Mouse (Mus musculus): ENCODE results near the gene Zfp764.
"Not testable (repeated sequence)": the region's sequence is repeated elsewhere in the genome, so short reads cannot be mapped to it uniquely, and the experiment has no call there.

Gene Zfp764

DNA sequence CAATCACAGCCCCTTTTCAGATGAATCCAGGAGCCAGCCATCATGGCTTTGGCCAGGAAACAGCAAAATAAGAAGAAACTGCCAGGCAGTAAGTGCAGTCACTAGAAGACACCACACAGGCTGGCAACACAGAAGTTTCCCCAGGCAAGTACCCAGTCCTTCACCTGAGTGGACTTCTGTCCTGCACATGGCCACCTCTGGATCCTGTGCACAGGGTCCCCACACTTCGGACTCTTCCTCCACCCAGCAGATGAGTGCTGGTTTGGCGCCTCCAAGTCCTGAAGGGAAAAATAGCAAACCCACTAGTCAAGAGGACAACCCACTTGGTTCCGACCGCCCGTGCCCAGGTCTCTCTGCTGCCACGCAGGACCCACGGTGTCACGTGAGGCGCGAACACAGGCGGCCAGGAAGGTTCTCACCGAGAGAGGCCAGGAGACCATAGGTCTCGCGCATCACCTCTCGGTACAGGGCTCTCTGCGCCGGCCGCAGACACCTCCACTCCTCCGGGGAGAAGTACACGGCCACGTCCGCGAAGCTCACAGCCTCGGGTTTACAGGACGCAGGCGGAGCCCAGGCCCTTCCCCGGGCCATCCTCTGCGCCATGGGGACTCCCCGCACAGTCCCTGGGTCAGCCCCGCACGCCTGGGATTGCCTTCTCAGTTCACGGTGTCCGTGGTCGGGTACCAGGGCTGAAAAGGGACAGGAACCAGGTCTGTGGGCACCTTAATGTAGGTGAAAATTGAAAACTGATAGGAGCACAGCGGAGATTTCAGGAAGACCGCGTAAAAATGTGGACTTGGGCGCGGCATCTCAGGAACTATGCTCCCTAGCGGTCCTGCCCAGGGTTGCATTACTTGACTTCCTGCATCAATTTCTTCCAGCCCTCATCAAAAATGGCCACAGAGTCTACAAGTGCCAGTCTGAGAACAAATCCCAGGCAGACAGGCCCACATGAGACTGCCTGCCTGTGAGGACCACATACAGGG is at the start of gene Zfp764:
Gene Zfp764 (minus strand): TSS at position 821 of the 986 bp plus-strand sequence.
- peak; percentile 83 for DNase-seq (ENCODE audit: low spot score)

GRCm38 (mm10) chr7:127454905-127455304 is 48.3 kb upstream of the Zfp764 start:
- DNase-seq (ENCODE audit: low spot score): peak; percentile 44

GRCm38 (mm10) chr7:127453056-127453455 is 46.4 kb upstream of the Zfp764 start:
- no peak for DNase-seq (ENCODE audit: low spot score)

GRCm38 (mm10) chr7:127449966-127450365 is 43.3 kb upstream of the Zfp764 start:
- DNase-seq (ENCODE audit: low spot score): no peak

- peak; percentile 97 for DNase-seq (ENCODE audit: low spot score)
Observed at GRCm38 (mm10) chr7:127448521-127449300, 42.1 kb upstream of the Zfp764 start, which contains the start of gene Zfp689. TSS of gene Zfp689 (minus strand) at chr7:127449158.

- DNase-seq (ENCODE audit: low spot score): no peak
Observed at GRCm38 (mm10) chr7:127443976-127444375, 37.4 kb upstream of the Zfp764 start.

GRCm38 (mm10) chr7:127437724-127438123 is 31.1 kb upstream of the Zfp764 start:
- no peak for DNase-seq (ENCODE audit: low spot score)

GRCm38 (mm10) chr7:127435206-127435605 is 28.6 kb upstream of the Zfp764 start:
- no peak for DNase-seq (ENCODE audit: low spot score)

- no peak for DNase-seq (ENCODE audit: low spot score)
Observed at GRCm38 (mm10) chr7:127426354-127426753, 19.7 kb upstream of the Zfp764 start.

DNA sequence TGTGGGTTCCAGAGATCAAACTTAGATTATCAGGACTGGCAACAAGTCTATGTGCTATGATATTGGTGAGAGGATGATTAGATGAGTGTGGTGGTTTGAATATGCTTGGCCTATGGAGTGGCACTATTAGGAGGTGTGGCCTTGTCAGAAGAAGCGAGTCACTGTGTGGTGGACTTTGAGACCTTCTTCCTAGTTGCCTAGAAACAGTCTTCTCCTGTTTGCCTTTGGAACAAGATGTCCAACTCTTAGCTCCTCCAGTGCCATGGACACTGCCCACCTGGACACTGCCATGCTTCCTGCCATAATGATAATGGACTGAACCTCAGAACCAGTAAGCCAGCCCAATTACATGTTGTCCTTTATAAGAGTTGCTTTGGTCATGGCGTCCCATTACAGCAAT is 19.3 kb upstream of the Zfp764 start:
- no peak for DNase-seq (ENCODE audit: low spot score)

DNA sequence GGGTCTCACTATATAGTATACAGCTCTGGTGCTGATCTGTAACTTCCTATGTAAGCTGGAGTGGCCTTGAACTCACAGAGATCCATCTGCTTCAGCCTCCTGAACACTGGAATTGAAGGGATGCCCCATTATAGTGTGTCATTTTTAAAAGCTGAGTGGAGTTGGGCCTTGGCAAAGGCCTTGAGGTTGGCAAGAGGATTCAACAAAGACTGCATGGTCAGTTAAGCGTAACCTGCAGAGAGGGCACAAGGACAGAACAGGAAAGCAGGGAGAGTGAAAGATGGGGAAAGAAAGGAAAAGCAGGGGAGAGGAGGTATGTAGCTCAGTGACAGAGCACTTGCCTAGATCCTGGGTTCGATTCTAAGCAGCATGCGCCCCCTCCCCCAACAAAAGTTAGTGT is 18.7 kb upstream of the Zfp764 start:
- no peak for DNase-seq (ENCODE audit: low spot score)

DNA sequence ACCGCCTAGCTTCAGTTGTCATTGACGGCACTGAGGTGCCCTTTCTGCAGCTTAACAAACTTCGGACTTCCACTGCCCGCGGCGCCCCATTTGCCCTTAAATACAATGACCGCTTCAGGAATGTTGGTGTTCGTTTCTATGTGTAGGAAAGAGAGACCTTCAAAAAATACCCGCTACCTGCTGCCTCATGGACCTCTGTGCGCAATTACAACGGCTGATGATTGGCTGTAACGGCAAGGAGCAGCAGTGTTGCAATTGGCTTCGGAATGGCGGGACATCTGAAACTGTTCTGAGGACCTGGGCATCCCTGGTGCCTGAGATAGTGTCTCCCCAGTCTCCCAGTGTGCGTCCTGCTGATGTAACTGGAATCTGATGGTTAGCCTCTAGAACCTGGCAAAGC is 15.6 kb upstream of the Zfp764 start:
- no peak for DNase-seq (ENCODE audit: low spot score)

DNA sequence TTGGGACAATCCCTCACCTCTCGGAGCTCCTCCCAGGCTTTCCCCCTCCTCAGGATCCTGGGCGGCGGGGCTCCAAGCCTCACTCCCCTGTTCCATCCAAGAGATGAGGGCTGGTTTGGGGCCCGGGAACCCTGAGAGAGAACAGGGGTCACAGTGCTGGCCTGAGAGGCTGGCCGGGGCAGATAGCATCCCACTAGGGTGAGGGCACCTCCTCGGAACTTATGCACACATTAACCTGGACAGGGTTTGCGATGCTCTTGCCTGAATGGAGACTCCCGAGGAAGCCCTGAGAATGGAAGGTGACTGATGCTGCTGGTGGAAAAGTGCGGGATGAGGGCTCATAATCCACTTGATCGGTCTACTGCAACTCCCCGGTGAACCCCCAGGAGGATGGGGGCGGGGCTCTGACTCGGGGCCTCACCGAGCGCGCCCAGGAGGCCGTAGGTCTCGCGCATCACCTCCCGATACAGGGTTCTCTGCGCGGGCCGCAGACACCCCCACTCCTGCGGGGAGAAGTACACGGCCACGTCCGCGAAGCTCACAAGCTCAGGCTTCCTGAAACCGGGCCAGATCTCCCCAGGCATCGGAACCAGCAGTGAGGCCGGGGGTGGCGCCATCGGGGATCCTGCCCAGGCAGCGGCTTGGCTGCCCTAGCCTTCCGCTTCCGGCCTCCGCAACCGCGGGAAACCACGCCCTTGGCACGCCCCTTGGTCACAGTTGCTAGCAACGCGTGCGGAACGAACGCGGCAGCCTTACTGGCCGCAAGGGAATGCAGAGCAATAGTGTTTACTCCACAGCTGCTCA is 15.0 kb upstream of the Zfp764 start, which contains the start of gene Zfp688:
Gene Zfp688 (minus strand): TSS at position 681 of the 804 bp plus-strand sequence.
- DNase-seq (ENCODE audit: low spot score): peak; percentile 92

DNA sequence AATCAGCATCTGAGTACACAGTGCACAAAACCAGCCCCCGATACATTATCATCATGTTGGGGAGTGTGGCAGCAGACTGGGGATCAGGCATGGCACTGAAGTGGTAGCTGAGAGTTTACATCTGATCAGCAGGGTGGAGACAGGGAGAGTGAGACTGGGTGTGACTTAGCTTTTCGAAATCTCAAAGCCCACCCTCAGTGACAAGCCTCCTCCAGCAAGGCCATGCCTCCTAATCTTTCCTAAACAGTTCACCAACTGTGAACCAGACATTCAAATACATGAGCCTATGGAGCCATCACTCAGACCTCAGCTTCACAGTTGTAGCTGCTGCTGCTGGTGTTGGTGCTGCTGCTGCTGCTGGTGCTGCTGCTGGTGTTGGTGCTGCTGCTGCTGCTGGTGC is 4.8 kb upstream of the Zfp764 start:
- no peak for DNase-seq (ENCODE audit: low spot score)

DNA sequence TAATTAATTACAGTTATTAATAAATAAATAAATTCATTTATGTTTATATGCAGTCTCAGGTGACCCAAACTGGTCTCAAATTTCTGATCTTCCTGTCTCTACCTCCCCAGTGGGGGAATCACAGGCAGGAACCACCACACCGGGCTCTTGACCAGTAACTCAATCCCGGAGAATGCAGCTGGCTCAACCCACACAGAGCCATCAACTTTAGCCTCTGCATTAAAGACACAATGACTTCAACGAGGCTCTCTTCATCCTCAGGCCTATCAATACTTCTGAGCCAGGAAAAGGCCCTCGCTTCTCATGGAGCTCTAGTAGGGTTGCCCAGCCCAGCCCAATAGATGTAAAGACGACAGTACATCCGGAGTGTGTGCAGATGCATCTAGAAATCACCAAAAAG is 2.5 kb downstream of the Zfp764 start:
- DNase-seq (ENCODE audit: low spot score): not testable (repeated sequence)

- no peak for DNase-seq (ENCODE audit: low spot score)
Observed at GRCm38 (mm10) chr7:127402980-127403379, 3.6 kb downstream of the Zfp764 start.

GRCm38 (mm10) chr7:127400355-127400754 is 6.3 kb downstream of the Zfp764 start:
- no peak for DNase-seq (ENCODE audit: low spot score)

GRCm38 (mm10) chr7:127393944-127394333 is 12.7 kb downstream of the Zfp764 start:
- no peak for DNase-seq (ENCODE audit: low spot score)

DNA sequence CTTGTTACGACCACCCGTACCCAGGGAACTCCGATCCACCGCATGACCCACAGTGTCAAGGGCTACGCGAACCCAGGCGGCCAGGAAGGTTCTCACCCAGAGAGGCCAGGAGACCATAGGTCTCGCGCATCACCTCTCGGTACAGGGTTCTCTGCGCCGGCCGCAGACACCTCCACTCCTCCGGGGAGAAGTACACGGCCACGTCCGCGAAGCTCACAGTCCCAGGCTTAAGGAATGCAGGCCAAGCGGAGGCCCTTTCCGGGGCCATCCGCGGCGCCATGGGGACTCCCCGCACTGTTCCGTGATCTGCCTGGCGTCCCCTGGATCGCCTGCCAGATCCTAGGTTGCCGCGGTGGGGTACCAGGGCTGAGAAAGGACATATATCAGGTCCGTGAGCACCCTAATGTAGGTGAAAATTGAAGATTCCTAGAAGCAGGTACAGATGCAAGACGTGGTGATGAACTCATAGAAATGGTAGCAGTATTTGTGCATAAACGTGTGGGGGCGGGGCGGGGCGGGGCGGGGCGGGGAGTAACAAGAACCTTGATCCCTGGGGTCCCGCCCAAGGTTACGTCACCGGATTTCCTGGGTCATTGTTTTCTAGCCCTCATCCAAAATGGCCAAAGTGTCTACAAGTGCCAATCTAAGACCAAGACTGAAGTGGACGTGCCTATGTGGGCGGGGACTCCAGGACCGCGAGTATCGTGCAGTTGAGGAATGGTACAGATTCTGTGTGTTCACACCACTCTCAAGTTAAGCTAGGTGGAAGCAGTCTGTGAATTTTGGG is 13.3 kb downstream of the Zfp764 start, which contains the start of gene E430018J23Rik:
Gene E430018J23Rik (minus strand): TSS at position 473 of the 787 bp plus-strand sequence.
- DNase-seq (ENCODE audit: low spot score): peak; percentile 98

GRCm38 (mm10) chr7:127392251-127392824 is 14.3 kb downstream of the Zfp764 start:
- no peak for DNase-seq (ENCODE audit: low spot score)
